Mouse (Mus musculus): ENCODE results near the gene Vipr1. TPM values are rescaled to one million over a fixed set of nuclear protein-coding genes. Genes with fewer than 3 reads are reported as not detected.

The Vipr1 gene
- total and polyA plus RNA-seq, 2 experiments, result 16.7 to 22.2 TPM

GRCm38 (mm10) chr9:121675011-121675410 lies 32.5 kb downstream of the Vipr1 start:
- no peak overlapping the region for H3K9ac ChIP-seq (ENCODE audit: low read depth, low read length)
- H3K27ac ChIP-seq (replicated peaks; ENCODE audit: insufficient read depth, low read depth, low read length), result peak overlapping the region; percentile 24; the same call in 1 of the 2 replicates
- H3K79me2 ChIP-seq (ENCODE audit: control insufficient read depth, insufficient read depth, low read length), result no peaks in the 10 kb centered on the region
- no peak overlapping the region for H3K4me3 ChIP-seq (ENCODE audit: insufficient read depth, low read depth, low read length)
- 82% methylated on average over 9 of the region's 9 CpGs for WGBS
- H3K36me3 ChIP-seq (ENCODE audit: control insufficient read depth, insufficient read depth, low read length), result no peaks in the 10 kb centered on the region
- no peaks in the 10 kb centered on the region for H3K27me3 ChIP-seq (ENCODE audit: control insufficient read depth, insufficient read depth, low read length)
- TF ChIP-seq POLR2A (IDR thresholded peaks at IDR 0.05; ENCODE audit: extremely low read depth, insufficient read depth, low read length) (no peak), CTCF (IDR thresholded peaks at IDR 0.05; ENCODE audit: low read depth, low read length) (no peak)
- no peaks in the 10 kb centered on the region; the same call in 1 of the 2 replicates for H3K4me1 ChIP-seq (ENCODE audit: control insufficient read depth, insufficient read depth, low read length)
- DNase-seq (ENCODE audit: extremely low read depth, low read depth, low spot score), result peak; percentile 39

DNA sequence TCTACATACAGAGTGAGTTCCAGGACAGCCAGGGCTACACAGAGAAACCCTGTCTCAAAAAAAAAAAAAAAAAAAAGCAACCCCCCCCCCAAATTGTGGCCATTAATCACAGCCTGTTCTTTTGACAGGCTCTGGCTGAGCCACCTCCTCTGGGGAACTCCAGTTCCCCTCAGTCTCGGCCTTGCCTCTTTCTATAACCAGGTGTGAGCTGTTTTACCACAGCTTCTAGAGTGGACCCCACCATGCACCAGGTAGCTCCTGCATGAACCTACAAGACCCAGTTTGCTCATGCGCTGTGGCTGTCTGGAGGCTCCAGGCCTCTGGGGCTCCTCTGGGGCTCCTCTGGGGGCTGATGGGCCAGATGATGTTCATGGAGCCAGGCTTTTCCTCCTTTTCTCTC lies 33.0 kb downstream of the Vipr1 start:
- Histone ChIP-seq H3K4me3 (ENCODE audit: insufficient read depth, low read depth, low read length) (no peak overlapping the region), H3K4me1 (ENCODE audit: control insufficient read depth, insufficient read depth, low read length) (no peaks in the 10 kb centered on the region; the same call in 1 of the 2 replicates), H3K36me3 (ENCODE audit: control insufficient read depth, insufficient read depth, low read length) (no peaks in the 10 kb centered on the region), H3K79me2 (ENCODE audit: control insufficient read depth, insufficient read depth, low read length) (no peaks in the 10 kb centered on the region), H3K27me3 (ENCODE audit: control insufficient read depth, insufficient read depth, low read length) (no peaks in the 10 kb centered on the region), H3K9ac (ENCODE audit: low read depth, low read length) (no peak overlapping the region), H3K27ac (replicated peaks; ENCODE audit: insufficient read depth, low read depth, low read length) (0 out of 2 replicates have a peak overlapping the region, but pooled peaks have one; percentile 12)
- TF ChIP-seq POLR2A (IDR thresholded peaks at IDR 0.05; ENCODE audit: extremely low read depth, insufficient read depth, low read length) (no peak), CTCF (IDR thresholded peaks at IDR 0.05; ENCODE audit: low read depth, low read length) (no peak)
- 92% methylated on average over 2 of the region's 2 CpGs for WGBS
- DNase-seq (ENCODE audit: extremely low read depth, low read depth, low spot score), result no peak

DNA sequence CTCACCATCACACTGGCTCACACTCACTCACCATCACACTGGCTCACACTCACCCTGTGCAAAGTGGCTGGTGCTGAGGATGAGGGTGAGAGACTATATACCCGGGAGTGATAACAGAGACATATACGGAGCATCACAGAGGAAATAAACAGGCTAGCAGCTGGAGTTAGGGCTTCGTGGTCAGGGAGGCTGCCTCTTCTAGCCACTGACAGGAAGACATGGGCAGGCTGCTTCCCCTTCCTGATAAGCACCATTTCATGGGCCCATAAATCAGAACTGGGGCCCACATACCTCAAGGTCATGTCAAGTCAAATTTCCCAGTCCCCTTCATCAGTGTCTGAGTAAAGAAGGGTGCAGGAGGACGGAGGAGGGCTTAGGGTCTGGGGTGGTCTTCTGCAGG lies 34.6 kb downstream of the Vipr1 start:
- Histone ChIP-seq H3K4me3 (ENCODE audit: insufficient read depth, low read depth, low read length) (no peak overlapping the region), H3K9ac (ENCODE audit: low read depth, low read length) (no peak overlapping the region), H3K36me3 (ENCODE audit: control insufficient read depth, insufficient read depth, low read length) (no peaks in the 10 kb centered on the region), H3K27ac (replicated peaks; ENCODE audit: insufficient read depth, low read depth, low read length) (peak overlapping the region; percentile 24; the same call in 1 of the 2 replicates), H3K79me2 (ENCODE audit: control insufficient read depth, insufficient read depth, low read length) (no peaks in the 10 kb centered on the region), H3K27me3 (ENCODE audit: control insufficient read depth, insufficient read depth, low read length) (no peaks in the 10 kb centered on the region), H3K4me1 (ENCODE audit: control insufficient read depth, insufficient read depth, low read length) (no peaks in the 10 kb centered on the region; the same call in 1 of the 2 replicates)
- TF ChIP-seq CTCF (IDR thresholded peaks at IDR 0.05; ENCODE audit: low read depth, low read length), result no peak
- TF ChIP-seq POLR2A (IDR thresholded peaks at IDR 0.05; ENCODE audit: extremely low read depth, insufficient read depth, low read length), result no peak
- no peak for DNase-seq (ENCODE audit: extremely low read depth, low read depth, low spot score)
- WGBS, result 53% methylated on average over 4 of the region's 4 CpGs

GRCm38 (mm10) chr9:121677476-121677875 lies 35.0 kb downstream of the Vipr1 start:
- DNase-seq (ENCODE audit: extremely low read depth, low read depth, low spot score), result peak; percentile 68
- H3K27ac ChIP-seq (replicated peaks; ENCODE audit: insufficient read depth, low read depth, low read length), result no peak overlapping the region; the same call in 1 of the 2 replicates
- whole genome bisulfite sequencing, result 24% methylated on average over 8 of the region's 8 CpGs

DNA sequence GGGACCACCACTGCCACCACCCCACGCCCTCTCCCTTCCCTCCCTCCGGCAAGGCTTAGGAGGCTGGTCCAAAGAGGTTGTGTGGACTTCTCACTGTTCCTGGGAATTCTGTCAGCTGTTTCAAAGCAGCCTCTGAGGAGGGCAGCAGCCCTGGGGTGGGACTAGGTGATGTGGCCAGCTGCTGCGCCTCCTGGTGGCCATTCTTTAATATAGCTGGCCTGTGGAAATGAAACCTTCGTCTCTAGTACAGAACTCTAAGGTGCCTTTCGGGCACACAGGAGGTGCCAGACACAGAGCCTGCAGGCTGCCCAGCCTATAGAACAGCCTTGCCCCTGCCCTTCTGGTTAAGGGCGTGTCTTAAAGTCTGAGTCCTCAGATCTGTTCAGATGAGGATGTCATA lies 37.0 kb downstream of the Vipr1 start:
- Histone ChIP-seq H3K4me3 (ENCODE audit: insufficient read depth, low read depth, low read length) (no peak overlapping the region), H3K27me3 (ENCODE audit: control insufficient read depth, insufficient read depth, low read length) (no peaks in the 10 kb centered on the region), H3K4me1 (ENCODE audit: control insufficient read depth, insufficient read depth, low read length) (no peaks in the 10 kb centered on the region; the same call in 1 of the 2 replicates), H3K9ac (ENCODE audit: low read depth, low read length) (no peak overlapping the region), H3K79me2 (ENCODE audit: control insufficient read depth, insufficient read depth, low read length) (no peaks in the 10 kb centered on the region), H3K36me3 (ENCODE audit: control insufficient read depth, insufficient read depth, low read length) (no peaks in the 10 kb centered on the region; the same call in 1 of the 2 replicates), H3K27ac (replicated peaks; ENCODE audit: insufficient read depth, low read depth, low read length) (0 out of 2 replicates have a peak overlapping the region, but pooled peaks have one; percentile 12)
- DNase-seq (ENCODE audit: extremely low read depth, low read depth, low spot score), result no peak
- TF ChIP-seq POLR2A (IDR thresholded peaks at IDR 0.05; ENCODE audit: extremely low read depth, insufficient read depth, low read length) (no peak), CTCF (IDR thresholded peaks at IDR 0.05; ENCODE audit: low read depth, low read length) (peak; percentile 76)
- 46% methylated on average over 6 of the region's 6 CpGs for WGBS

More at GRCm38 (mm10) chr9:121677476-121677875, 35.0 kb downstream of the Vipr1 start:
- no peaks in the 10 kb centered on the region for H3K27me3 ChIP-seq (ENCODE audit: control insufficient read depth, insufficient read depth, low read length)
- no peak overlapping the region for H3K9ac ChIP-seq (ENCODE audit: low read depth, low read length)
- TF ChIP-seq CTCF (IDR thresholded peaks at IDR 0.05; ENCODE audit: low read depth, low read length), result no peak
- no peak for TF ChIP-seq POLR2A (IDR thresholded peaks at IDR 0.05; ENCODE audit: extremely low read depth, insufficient read depth, low read length)
- H3K4me1 ChIP-seq (ENCODE audit: control insufficient read depth, insufficient read depth, low read length), result no peaks in the 10 kb centered on the region; the same call in 1 of the 2 replicates
- no peak overlapping the region for H3K4me3 ChIP-seq (ENCODE audit: insufficient read depth, low read depth, low read length)
- no peaks in the 10 kb centered on the region for H3K36me3 ChIP-seq (ENCODE audit: control insufficient read depth, insufficient read depth, low read length)
- H3K79me2 ChIP-seq (ENCODE audit: control insufficient read depth, insufficient read depth, low read length), result no peaks in the 10 kb centered on the region

- DNase-seq (ENCODE audit: extremely low read depth, low read depth, low spot score), result no peak
- Histone ChIP-seq H3K4me3 (ENCODE audit: insufficient read depth, low read depth, low read length) (no peak overlapping the region), H3K9ac (ENCODE audit: low read depth, low read length) (no peak overlapping the region), H3K79me2 (ENCODE audit: control insufficient read depth, insufficient read depth, low read length) (no peaks in the 10 kb centered on the region), H3K36me3 (ENCODE audit: control insufficient read depth, insufficient read depth, low read length) (peaks cover 2% of the 10 kb centered on the region; the same call in 1 of the 2 replicates), H3K4me1 (ENCODE audit: control insufficient read depth, insufficient read depth, low read length) (no peaks in the 10 kb centered on the region; the same call in 1 of the 2 replicates), H3K27me3 (ENCODE audit: control insufficient read depth, insufficient read depth, low read length) (no peaks in the 10 kb centered on the region), H3K27ac (replicated peaks; ENCODE audit: insufficient read depth, low read depth, low read length) (no peak overlapping the region)
- 78% methylated on average over 8 of the region's 8 CpGs for WGBS
- TF ChIP-seq CTCF (IDR thresholded peaks at IDR 0.05; ENCODE audit: low read depth, low read length) (no peak), POLR2A (IDR thresholded peaks at IDR 0.05; ENCODE audit: extremely low read depth, insufficient read depth, low read length) (no peak)
These were observed 38.7 kb downstream of the Vipr1 start for GRCm38 (mm10) chr9:121681191-121681590.

Data from liver, adult 2 months (tissue).